Mouse (Mus musculus) forebrain, embryonic 11.5 days (tissue): ENCODE measurements around the gene Gbe1. TPM values are rescaled to one million over a fixed set of nuclear protein-coding genes. Genes with fewer than 3 reads are reported as not detected.

Source experiments
- ATAC-seq: fragments of 200-750 bp; cut with Nextera tagmentation; replicated peaks from 2 replicates; pipeline ENCODE4 v1.8.0; 2017; ENCODE audit warnings: moderate TSS enrichment; ENCODE audit not compliant: low FRiP score
- DNase-seq: peaks from one replicate; pipeline ENCODE4 v3.0.0-alpha.2; 2017; ENCODE audit warnings: low spot score
- H3K27ac ChIP-seq: fragments of 300-500 bp; sonication (generic); 2 replicates; pipeline ENCODE4 v1.5.1; 2014; ENCODE audit warnings: low read depth, low read length
- H3K27me3 ChIP-seq: fragments of 300-500 bp; sonication (generic); 2 replicates; pipeline ENCODE4 v1.6.1; 2014; ENCODE audit warnings: mild to moderate bottlenecking, low read length, mixed read lengths; ENCODE audit not compliant: control insufficient read depth, insufficient read depth
- H3K36me3 ChIP-seq: fragments of 300-500 bp; sonication (generic); 2 replicates; pipeline ENCODE4 v1.6.1; 2014; ENCODE audit warnings: mild to moderate bottlenecking, low read length, moderate library complexity, mixed read lengths; ENCODE audit not compliant: control insufficient read depth, insufficient read depth
- H3K4me1 ChIP-seq: fragments of 300-500 bp; sonication (generic); replicated peaks from 2 replicates; pipeline ENCODE4 v1.6.1; 2014; ENCODE audit warnings: low read length, mixed read lengths; ENCODE audit not compliant: control insufficient read depth, insufficient read depth
- H3K4me2 ChIP-seq: fragments of 300-500 bp; sonication (generic); 2 replicates; pipeline ENCODE4 v1.6.1; 2014; ENCODE audit warnings: low read depth, mild to moderate bottlenecking, low read length, moderate library complexity, mixed read lengths; ENCODE audit not compliant: severe bottlenecking
- H3K4me3 ChIP-seq: fragments of 300-500 bp; sonication (generic); 2 replicates; pipeline ENCODE4 v1.5.1; 2014; ENCODE audit warnings: low read depth, low read length
- H3K9ac ChIP-seq: fragments of 300-500 bp; sonication (generic); 2 replicates; pipeline ENCODE4 v1.6.1; 2014; ENCODE audit warnings: low read length
- H3K9me3 ChIP-seq: fragments of 300-500 bp; sonication (generic); 2 replicates; pipeline ENCODE4 v1.6.1; 2016; ENCODE audit warnings: low read length, mixed read lengths; ENCODE audit not compliant: control insufficient read depth
- WGBS: fragments of 180-500 bp; shearing (Covaris S2); extraction: QIAGEN DNeasy Blood & Tissue Kit; methylation state at CpG from one replicate; pipeline ENCODE4 v1.1.7; 2014; 5-methylcytosine and 5-hydroxymethylcytosine counted together
- polyA plus RNA-seq: library from polyadenylated mRNA; unstranded; fragments of >200 nt; fragmentation: Nextera tagmentation; extraction: Ambion mirVana; gene quantifications from 2 replicates; pipeline ENCODE4 v1.2.1, GENCODE M21; 2014

Gene Gbe1
- polyA plus RNA-seq, 1 experiment from 2014 or later, result 26.3 TPM

- no peak for DNase-seq
- no peak overlapping the region for H3K4me2 ChIP-seq
Observed at GRCm38 (mm10) chr16:70344496-70344895, 30.7 kb downstream of the Gbe1 start.

GRCm38 (mm10) chr16:70345607-70346006, 31.9 kb downstream of the Gbe1 start:
- 63% methylated on average over 10 of the region's 10 CpGs for WGBS
- Histone ChIP-seq H3K4me2 (no peak overlapping the region), H3K36me3 (no peaks in the 10 kb centered on the region), H3K27ac (no peak overlapping the region), H3K27me3 (no peaks in the 10 kb centered on the region), H3K4me1 (0 out of 2 replicates have a peak, but pooled peaks cover 2% of the 10 kb centered on the region), H3K4me3 (no peak overlapping the region), H3K9me3 (no peaks in the 10 kb centered on the region), H3K9ac (no peak overlapping the region)
- ATAC-seq (no peak), DNase-seq (no peak)

More at GRCm38 (mm10) chr16:70344496-70344895, 30.7 kb downstream of the Gbe1 start:
- no peaks in the 10 kb centered on the region for H3K9me3 ChIP-seq
- H3K9ac ChIP-seq, result no peak overlapping the region
- WGBS, result 68% methylated on average over 1 of the region's 1 CpGs
- no peaks in the 10 kb centered on the region for H3K36me3 ChIP-seq
- no peak overlapping the region for H3K27ac ChIP-seq
- ATAC-seq, result no peak
- H3K4me3 ChIP-seq, result no peak overlapping the region
- 0 out of 2 replicates have a peak, but pooled peaks cover 2% of the 10 kb centered on the region for H3K4me1 ChIP-seq
- H3K27me3 ChIP-seq, result no peaks in the 10 kb centered on the region

GRCm38 (mm10) chr16:70350011-70350410, 36.3 kb downstream of the Gbe1 start:
- no peak overlapping the region for H3K4me3 ChIP-seq
- H3K9ac ChIP-seq, result no peak overlapping the region
- DNase-seq (no peak), ATAC-seq (no peak)
- no peaks in the 10 kb centered on the region for H3K36me3 ChIP-seq
- no peak overlapping the region for H3K27ac ChIP-seq
- no peak overlapping the region for H3K4me2 ChIP-seq
- H3K27me3 ChIP-seq, result no peaks in the 10 kb centered on the region
- WGBS, result 87% methylated on average over 8 of the region's 8 CpGs
- H3K9me3 ChIP-seq, result no peaks in the 10 kb centered on the region
- 0 out of 2 replicates have a peak, but pooled peaks cover 2% of the 10 kb centered on the region for H3K4me1 ChIP-seq

- no peak overlapping the region for H3K4me3 ChIP-seq
- ATAC-seq, result no peak
Observed at GRCm38 (mm10) chr16:70351641-70352280, 38.0 kb downstream of the Gbe1 start.

GRCm38 (mm10) chr16:70352571-70352970, 38.8 kb downstream of the Gbe1 start:
- Histone ChIP-seq H3K27ac (no peak overlapping the region), H3K4me2 (no peak overlapping the region), H3K27me3 (no peaks in the 10 kb centered on the region), H3K4me1 (no peaks in the 10 kb centered on the region), H3K4me3 (no peak overlapping the region), H3K9me3 (no peaks in the 10 kb centered on the region), H3K9ac (no peak overlapping the region), H3K36me3 (no peaks in the 10 kb centered on the region)
- WGBS, result 74% methylated on average over 3 of the region's 3 CpGs
- no peak for DNase-seq
- no peak for ATAC-seq

More at GRCm38 (mm10) chr16:70351641-70352280, 38.0 kb downstream of the Gbe1 start:
- H3K4me1 ChIP-seq, result no peaks in the 10 kb centered on the region
- DNase-seq, result no peak
- H3K27ac ChIP-seq, result no peak overlapping the region
- H3K9ac ChIP-seq, result no peak overlapping the region
- no peaks in the 10 kb centered on the region for H3K27me3 ChIP-seq
- H3K36me3 ChIP-seq, result no peaks in the 10 kb centered on the region
- H3K4me2 ChIP-seq, result no peak overlapping the region
- WGBS, result 82% methylated on average over 11 of the region's 11 CpGs
- no peaks in the 10 kb centered on the region for H3K9me3 ChIP-seq

- DNase-seq, result no peak
- Histone ChIP-seq H3K4me2 (no peak overlapping the region), H3K36me3 (no peaks in the 10 kb centered on the region), H3K9ac (no peak overlapping the region), H3K4me3 (no peak overlapping the region), H3K9me3 (no peaks in the 10 kb centered on the region), H3K27ac (no peak overlapping the region), H3K27me3 (no peaks in the 10 kb centered on the region), H3K4me1 (no peaks in the 10 kb centered on the region)
- no peak for ATAC-seq
- 47% methylated on average over 2 of the region's 2 CpGs for whole genome bisulfite sequencing
Observed at GRCm38 (mm10) chr16:70353058-70353457, 39.3 kb downstream of the Gbe1 start.

GRCm38 (mm10) chr16:70358326-70358725, 44.6 kb downstream of the Gbe1 start:
- WGBS, result 92% methylated on average over 6 of the region's 6 CpGs

GRCm38 (mm10) chr16:70365229-70365628, 51.5 kb downstream of the Gbe1 start:
- Histone ChIP-seq H3K4me1 (no peaks in the 10 kb centered on the region), H3K27ac (no peak overlapping the region), H3K9ac (no peak overlapping the region), H3K27me3 (no peaks in the 10 kb centered on the region), H3K4me2 (no peak overlapping the region), H3K36me3 (no peaks in the 10 kb centered on the region), H3K9me3 (no peaks in the 10 kb centered on the region), H3K4me3 (no peak overlapping the region)
- DNase-seq (no peak), ATAC-seq (no peak)
- WGBS, result 93% methylated on average over 3 of the region's 3 CpGs

More at GRCm38 (mm10) chr16:70358326-70358725, 44.6 kb downstream of the Gbe1 start:
- DNase-seq, result no peak
- Histone ChIP-seq H3K36me3 (no peaks in the 10 kb centered on the region), H3K9ac (no peak overlapping the region), H3K27ac (no peak overlapping the region), H3K4me2 (no peak overlapping the region), H3K4me3 (no peak overlapping the region), H3K4me1 (no peaks in the 10 kb centered on the region), H3K9me3 (no peaks in the 10 kb centered on the region; the same call in 1 of the 2 replicates), H3K27me3 (no peaks in the 10 kb centered on the region)
- ATAC-seq, result no peak

- Histone ChIP-seq H3K27me3 (no peaks in the 10 kb centered on the region), H3K36me3 (no peaks in the 10 kb centered on the region), H3K9me3 (no peaks in the 10 kb centered on the region), H3K4me1 (no peaks in the 10 kb centered on the region), H3K4me2 (no peak overlapping the region), H3K4me3 (no peak overlapping the region), H3K9ac (no peak overlapping the region), H3K27ac (no peak overlapping the region)
- DNase-seq (no peak), ATAC-seq (no peak)
- WGBS, result 92% methylated on average over 2 of the region's 2 CpGs
Observed at GRCm38 (mm10) chr16:70381045-70381444, 67.3 kb downstream of the Gbe1 start.
